Mouse (Mus musculus) heart, adult 2 months (tissue): ENCODE measurements around the gene Fbxw2.

Source experiments
- CTCF ChIP-seq: fragments of 200-600 bp; IDR thresholded peaks from 2 replicates; pipeline ENCODE4 v1.8.1; 2022; ENCODE audit warnings: antibody characterized with exemption, mild to moderate bottlenecking, moderate library complexity
- EP300 ChIP-seq: fragments of 200-500 bp; IDR thresholded peaks from 2 replicates; pipeline ENCODE4 v1.6.1; 2011; ENCODE audit warnings: low read depth, low read length, control low read depth; ENCODE audit not compliant: insufficient read depth
- POLR2A ChIP-seq: fragments of 200-500 bp; IDR thresholded peaks from 2 replicates; pipeline ENCODE4 v1.6.1; 2011; ENCODE audit warnings: mild to moderate bottlenecking, low read depth, low read length, control low read depth; ENCODE audit not compliant: insufficient read depth

DNA sequence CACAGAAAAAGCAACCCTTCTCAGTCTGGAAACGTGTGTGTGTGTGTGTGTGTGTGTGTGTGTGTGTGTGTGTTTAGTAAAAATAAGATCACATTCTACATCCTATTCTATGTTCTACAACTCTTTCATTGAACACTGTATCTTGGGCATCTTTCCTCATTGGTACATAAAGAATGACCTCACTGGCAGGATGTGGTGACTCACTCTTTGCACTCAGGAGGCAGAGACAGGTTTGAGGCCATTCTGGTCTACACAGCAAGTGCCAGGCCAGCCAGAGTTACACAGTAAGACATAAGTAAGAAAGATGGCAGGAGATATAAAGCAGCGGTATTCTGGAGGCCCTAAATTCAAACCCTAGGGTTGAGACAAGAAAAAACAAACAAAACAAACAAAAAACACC lies 63.2 kb downstream of the Fbxw2 start:
- no peak for TF ChIP-seq POLR2A
- TF ChIP-seq EP300 = no peak
- TF ChIP-seq CTCF = no peak
